8 mouse cellular contexts compared by ENCODE assay signal in the genomic region with DNA sequence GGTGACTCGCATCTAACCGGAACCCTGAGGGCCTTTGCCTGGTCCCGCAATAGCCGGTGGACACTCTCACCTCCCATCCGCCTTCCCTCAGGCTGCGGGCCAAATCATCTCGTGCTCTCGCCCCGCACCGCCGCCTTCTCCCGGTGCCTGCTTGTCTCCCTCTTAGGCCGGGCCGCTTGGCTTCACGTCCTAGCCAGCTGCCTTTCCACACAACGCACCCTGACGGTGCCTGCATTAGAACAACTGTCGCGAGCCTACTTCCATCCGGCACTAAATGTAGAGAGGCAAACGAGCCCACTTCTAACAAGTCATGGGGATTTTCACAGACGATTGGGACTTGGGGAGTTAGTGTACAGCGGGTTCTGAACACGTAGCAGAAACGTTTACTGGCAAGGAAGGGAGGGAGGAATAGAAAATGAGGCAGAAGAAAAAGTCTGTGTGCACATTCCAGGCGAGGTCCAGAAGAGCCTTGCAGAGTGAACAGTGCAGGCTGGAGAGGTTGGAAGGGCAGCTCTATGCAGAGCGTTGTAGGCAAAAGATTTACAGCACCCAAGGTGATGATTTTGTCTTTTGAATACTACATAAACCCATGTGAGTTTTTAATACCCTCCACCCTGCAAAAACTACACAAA. TPM values are rescaled to one million over a fixed set of nuclear protein-coding genes. Genes with fewer than 3 reads are reported as not detected.
DNase-seq lines count a peak whose midpoint lies in the region; ATAC-seq and TF ChIP-seq lines count a peak whose summit lies in the region.

No protein-coding gene starts in this region.

- peak overlapping the region; percentile 79 for H3K4me3 ChIP-seq in kidney, embryonic 14.5 days (ENCODE audit: low read length)
- peak overlapping the region; percentile 68 for H3K4me3 ChIP-seq in hindbrain, embryonic 11.5 days (ENCODE audit: low read depth, low read length)
- H3K4me3 ChIP-seq in midbrain, embryonic 12.5 days = peak overlapping the region; percentile 61

- H3K27ac ChIP-seq in kidney, embryonic 14.5 days (ENCODE audit: low read depth, low read length) = peak overlapping the region; percentile 90
- H3K27ac ChIP-seq in hindbrain, embryonic 11.5 days (ENCODE audit: low read depth, low read length) = peak overlapping the region; percentile 82
- H3K27ac ChIP-seq in midbrain, embryonic 12.5 days (replicated peaks) = peak overlapping the region; percentile 88

- no peak for TF ChIP-seq CTCF in Patski (IDR thresholded peaks at IDR 0.05)

- DNase-seq in kidney, adult 9 months = no peak
- DNase-seq in Patski (ENCODE audit: low read depth, low spot score) = peak; percentile 28
- DNase-seq in hindbrain, embryonic 11.5 days (ENCODE audit: low spot score) = no peak
- no peak for DNase-seq in ovary, postnatal 10 days (ENCODE audit: low spot score)
- no peak for DNase-seq in c-Kit-positive CD71-positive TER-119-positive erythroid progenitor cells, embryonic 14.5 days (ENCODE audit: low spot score)
- DNase-seq in natural killer cell, adult 2 months (ENCODE audit: low spot score in 2 of 2) = no peak

- H3K4me2 ChIP-seq in kidney, embryonic 14.5 days (replicated peaks; ENCODE audit: low read depth, low read length) = peak overlapping the region; percentile 70
- H3K4me2 ChIP-seq in hindbrain, embryonic 11.5 days (replicated peaks; ENCODE audit: low read depth, low read length) = peak overlapping the region; percentile 81
- H3K4me2 ChIP-seq in midbrain, embryonic 12.5 days (replicated peaks) = peak overlapping the region; percentile 77

- H3K4me1 ChIP-seq in kidney, embryonic 14.5 days (ENCODE audit: control insufficient read depth, insufficient read depth, low read length) = peaks cover 23% of the 10 kb centered on the region; the same call in 1 of the 2 replicates
- 0 out of 2 replicates have a peak, but pooled peaks cover 6% of the 10 kb centered on the region for H3K4me1 ChIP-seq in hindbrain, embryonic 11.5 days (replicated peaks; ENCODE audit: control insufficient read depth, insufficient read depth, low read length)
- peaks cover 24% of the 10 kb centered on the region for H3K4me1 ChIP-seq in midbrain, embryonic 12.5 days

- H3K9ac ChIP-seq in kidney, embryonic 14.5 days (ENCODE audit: low read depth, low read length) = peak overlapping the region; percentile 95
- peak overlapping the region; percentile 95 for H3K9ac ChIP-seq in hindbrain, embryonic 11.5 days (ENCODE audit: low read depth, low read length)
- peak overlapping the region; percentile 83 for H3K9ac ChIP-seq in midbrain, embryonic 12.5 days (replicated peaks)

- ATAC-seq in kidney, embryonic 14.5 days (ENCODE audit: low FRiP score, low TSS enrichment) = no peak; the same call in 1 of the 2 replicates
- peak; percentile 14 for ATAC-seq in Patski
- peak; percentile 70 for ATAC-seq in hindbrain, embryonic 11.5 days (ENCODE audit: low FRiP score)
- peak; percentile 76 for ATAC-seq in midbrain, embryonic 12.5 days (ENCODE audit: low FRiP score, low read depth)

- POLR2A ChIA-PET in Patski (lab: Charles Lee) = no interaction called here

- under 1% methylated on average over 27 of the region's 27 CpGs for WGBS in kidney, embryonic 14.5 days
- WGBS in hindbrain, embryonic 11.5 days = 2% methylated on average over 27 of the region's 27 CpGs
- 2% methylated on average over 27 of the region's 27 CpGs for WGBS in midbrain, embryonic 12.5 days

- CTCF ChIA-PET in Patski (lab: Charles Lee) = no interaction called here

- peaks cover 7% of the 10 kb centered on the region; the same call in 1 of the 2 replicates for H3K36me3 ChIP-seq in kidney, embryonic 14.5 days (ENCODE audit: control insufficient read depth, insufficient read depth, low read length)
- H3K36me3 ChIP-seq in hindbrain, embryonic 11.5 days (ENCODE audit: control insufficient read depth, insufficient read depth, low read length) = no peaks in the 10 kb centered on the region
- no peaks in the 10 kb centered on the region for H3K36me3 ChIP-seq in midbrain, embryonic 12.5 days

- no peaks in the 10 kb centered on the region for H3K9me3 ChIP-seq in kidney, embryonic 14.5 days (ENCODE audit: control insufficient read depth, low read length)
- no peaks in the 10 kb centered on the region for H3K9me3 ChIP-seq in hindbrain, embryonic 11.5 days (ENCODE audit: control insufficient read depth, low read length)
- H3K9me3 ChIP-seq in midbrain, embryonic 12.5 days = no peaks in the 10 kb centered on the region

- in situ Hi-C loops in Patski (cut with MboI; ENCODE audit: low pct_unique_long_range_greater_than_20kb) = no loop called here

- no peaks in the 10 kb centered on the region for H3K27me3 ChIP-seq in kidney, embryonic 14.5 days (ENCODE audit: control insufficient read depth, insufficient read depth, low read length)
- H3K27me3 ChIP-seq in Patski = no peaks in the 10 kb centered on the region
- H3K27me3 ChIP-seq in hindbrain, embryonic 11.5 days (ENCODE audit: control insufficient read depth, insufficient read depth, low read length) = no peaks in the 10 kb centered on the region
- peaks cover 4% of the 10 kb centered on the region; the same call in 1 of the 2 replicates for H3K27me3 ChIP-seq in midbrain, embryonic 12.5 days

RNA-seq across cellular contexts. Expression of gene Ctps, which starts 0.5 kb away (rescaled TPM):
- polyA plus RNA-seq in kidney, embryonic 14.5 days (2014; fragmentation: Nextera tagmentation; extraction: Ambion mirVana) = 80.5 and 102 TPM in 2 replicates
- polyA plus RNA-seq in Patski (2021) = 130 TPM
- polyA plus RNA-seq in hindbrain, embryonic 11.5 days (2014; fragmentation: Nextera tagmentation; extraction: Ambion mirVana) = 118 and 138 TPM in 2 replicates
- polyA plus RNA-seq in midbrain, embryonic 12.5 days (2016; fragmentation: Nextera tagmentation; extraction: Ambion mirVana) = 102 and 106 TPM in 2 replicates

RNA-seq across cellular contexts. Expression of gene Gm8439, which starts 18.0 kb away (rescaled TPM):
- not detected in 2 replicates for polyA plus RNA-seq in kidney, embryonic 14.5 days (2014; fragmentation: Nextera tagmentation; extraction: Ambion mirVana)
- polyA plus RNA-seq in Patski (2021) = not detected
- not detected in 2 replicates for polyA plus RNA-seq in hindbrain, embryonic 11.5 days (2014; fragmentation: Nextera tagmentation; extraction: Ambion mirVana)
- polyA plus RNA-seq in midbrain, embryonic 12.5 days (2016; fragmentation: Nextera tagmentation; extraction: Ambion mirVana) = not detected in 2 replicates

RNA-seq across cellular contexts. Expression of gene Slfnl1, which starts 38.5 kb away (rescaled TPM):
- not detected in 2 replicates for polyA plus RNA-seq in kidney, embryonic 14.5 days (2014; fragmentation: Nextera tagmentation; extraction: Ambion mirVana)
- polyA plus RNA-seq in Patski (2021) = 0.64 TPM
- 0.12 TPM in 1 of 2 replicates, not detected in the other for polyA plus RNA-seq in hindbrain, embryonic 11.5 days (2014; fragmentation: Nextera tagmentation; extraction: Ambion mirVana)
- polyA plus RNA-seq in midbrain, embryonic 12.5 days (2016; fragmentation: Nextera tagmentation; extraction: Ambion mirVana) = 0.10 TPM in 1 of 2 replicates, not detected in the other
